Mouse (Mus musculus): ENCODE measurements at regions not wholly inside any gene's neighbourhood (a gene's known extent, or its start where the extent isn't known, plus 50 kb on each side); places are given as distances from the start of the nearest gene placed in this dataset.
"Not testable (repeated sequence)": the region's sequence is repeated elsewhere in the genome, so short reads cannot be mapped to it uniquely, and the experiment has no call there.

DNA sequence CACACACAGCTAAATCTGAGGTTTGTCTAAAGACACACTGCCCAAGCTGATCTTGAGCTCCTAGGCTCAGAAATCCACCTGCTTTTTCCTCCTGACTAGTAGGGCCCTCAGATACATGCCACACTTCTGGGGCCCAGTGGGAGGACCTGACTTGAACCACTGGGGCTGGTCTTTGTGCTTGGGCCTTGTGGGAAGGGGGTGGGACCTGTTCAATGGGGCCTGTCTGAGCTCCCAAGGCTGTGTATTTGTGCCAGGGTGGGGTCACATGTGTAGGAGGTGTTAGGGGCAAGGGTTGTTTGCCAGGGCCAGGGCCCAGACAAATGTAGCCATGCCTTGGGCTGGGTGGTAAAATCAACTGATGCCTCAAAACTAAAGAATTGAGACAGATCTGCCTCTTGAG lies 56.8 kb downstream of the Gm8765 start:
- ATAC-seq (ENCODE audit: low TSS enrichment) = not testable (repeated sequence)

DNA sequence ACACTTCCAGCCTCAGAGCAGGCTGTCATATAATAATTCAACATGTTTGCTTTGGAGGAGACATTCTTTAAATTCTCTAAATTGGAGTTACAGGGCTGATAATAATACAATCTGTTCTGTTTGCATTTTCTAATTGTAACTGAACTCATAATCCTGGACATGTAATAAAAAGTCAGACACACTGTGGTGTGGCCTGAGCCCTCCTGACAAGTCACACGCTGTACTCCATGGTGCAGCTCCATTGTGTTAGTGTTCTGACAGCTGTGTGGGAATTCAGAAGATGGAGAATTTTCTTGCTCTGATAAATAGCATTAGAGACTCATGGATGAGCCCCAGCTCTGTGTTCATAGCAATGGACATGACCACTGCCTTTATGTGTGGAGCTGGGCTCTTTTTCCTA lies 58.2 kb downstream of the Gm8765 start:
- ATAC-seq (ENCODE audit: low TSS enrichment) = not testable (repeated sequence)

DNA sequence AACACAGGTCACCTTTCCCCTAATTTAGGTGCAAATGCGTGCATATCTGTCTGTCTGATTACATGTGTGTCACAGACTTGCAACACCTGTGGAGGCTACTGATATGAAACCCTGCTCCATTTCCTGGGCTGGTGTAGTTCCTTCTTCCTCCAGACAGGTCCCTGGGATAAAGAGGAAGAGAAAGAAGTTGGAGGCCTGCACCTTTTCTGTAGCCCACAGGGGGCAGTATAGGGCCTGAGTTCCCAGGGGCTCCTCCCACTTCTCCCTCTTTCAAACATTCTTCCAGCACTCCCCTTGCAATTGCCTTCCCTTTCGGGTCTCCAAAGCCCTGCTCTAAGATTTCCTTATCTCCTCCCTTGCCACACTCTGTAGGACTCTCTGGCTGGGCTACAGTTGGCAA lies 66.5 kb downstream of the Gm8765 start:
- ATAC-seq (ENCODE audit: low TSS enrichment) = no peak

DNA sequence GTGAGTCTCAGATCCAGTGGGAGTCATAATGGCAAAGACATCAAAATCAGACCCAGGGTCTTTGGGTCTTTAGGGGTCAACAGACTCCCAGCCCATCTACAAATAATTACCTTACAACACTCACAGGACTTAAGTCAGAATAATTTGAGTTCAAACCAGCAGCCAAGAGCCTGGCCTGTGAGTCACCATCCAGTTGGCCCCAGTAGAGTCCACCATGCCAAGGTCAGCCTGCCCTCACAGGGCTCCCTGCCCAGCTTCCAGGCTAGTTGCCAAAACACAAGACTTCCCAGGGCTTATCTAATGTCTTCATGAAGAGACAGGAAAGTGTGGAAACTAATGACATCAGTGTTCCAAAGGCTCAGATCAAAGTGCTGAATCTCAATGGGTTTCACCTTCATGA lies 81.9 kb downstream of the Gm8765 start:
- ATAC-seq (ENCODE audit: low TSS enrichment) = not testable (repeated sequence)

DNA sequence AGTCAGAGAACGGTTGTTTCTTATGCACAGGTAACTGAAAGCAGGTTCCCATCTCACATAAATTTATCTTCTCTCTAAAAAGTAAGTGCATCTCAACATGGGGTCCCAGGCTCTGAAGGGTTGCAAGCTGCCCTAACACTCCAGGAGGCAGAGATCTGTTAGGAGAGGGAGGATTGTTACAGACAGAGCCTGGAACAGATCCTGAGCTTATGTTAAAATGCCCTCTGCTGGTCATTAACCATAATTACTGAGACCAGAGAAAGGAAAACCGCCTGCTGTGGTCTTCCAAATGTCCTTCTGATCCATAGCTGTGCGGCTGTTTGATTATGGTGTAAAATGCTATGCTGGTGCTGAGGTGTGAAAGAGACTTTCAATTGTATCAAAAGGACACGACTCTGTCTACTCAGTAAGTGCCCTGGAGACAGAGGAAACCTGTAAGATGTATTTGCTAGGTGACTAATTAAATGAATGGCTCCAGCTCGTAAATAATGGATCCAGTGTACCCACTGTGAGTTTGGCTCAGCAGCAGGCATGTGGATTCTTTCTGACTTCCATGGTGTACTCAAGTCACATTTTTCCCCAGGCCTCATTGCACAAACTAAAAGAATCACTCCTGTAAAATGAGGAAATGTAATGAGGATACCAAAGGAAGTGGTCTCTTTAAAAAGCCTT lies 131.9 kb downstream of the Gm8765 start:
- ATAC-seq (ENCODE audit: low TSS enrichment) = peak; percentile 89
